Mouse (Mus musculus): ENCODE data around the gene Nr3c2.

The Nr3c2 gene

GRCm38 (mm10) chr8:77257085-77257451, 357.8 kb downstream of the Nr3c2 start:
- no peak for DNase-seq

GRCm38 (mm10) chr8:77261215-77261614, 362.0 kb downstream of the Nr3c2 start:
- no peak for DNase-seq

GRCm38 (mm10) chr8:77262216-77263009, 363.2 kb downstream of the Nr3c2 start:
- DNase-seq, result no peak

GRCm38 (mm10) chr8:77267941-77268405, 368.7 kb downstream of the Nr3c2 start:
- no peak for DNase-seq

- DNase-seq, result no peak
Measured at GRCm38 (mm10) chr8:77272136-77272535, 372.9 kb downstream of the Nr3c2 start.

- no peak for DNase-seq
Measured at GRCm38 (mm10) chr8:77275571-77275970, 376.3 kb downstream of the Nr3c2 start.

- no peak for DNase-seq
Measured at GRCm38 (mm10) chr8:77276827-77277226, 377.6 kb downstream of the Nr3c2 start.

GRCm38 (mm10) chr8:77278246-77278645, 379.0 kb downstream of the Nr3c2 start:
- DNase-seq, result no peak

- DNase-seq, result no peak
Measured at GRCm38 (mm10) chr8:77279977-77280376, 380.7 kb downstream of the Nr3c2 start.

- no peak for DNase-seq
Measured at GRCm38 (mm10) chr8:77282605-77283236, 383.5 kb downstream of the Nr3c2 start.

- DNase-seq, result no peak
Measured at GRCm38 (mm10) chr8:77284473-77284872, 385.2 kb downstream of the Nr3c2 start.

GRCm38 (mm10) chr8:77288065-77288464, 388.8 kb downstream of the Nr3c2 start:
- no peak for DNase-seq

GRCm38 (mm10) chr8:77288492-77288891, 389.2 kb downstream of the Nr3c2 start:
- DNase-seq, result no peak

- no peak for DNase-seq
Measured at GRCm38 (mm10) chr8:77292120-77292519, 392.9 kb downstream of the Nr3c2 start.

GRCm38 (mm10) chr8:77292649-77293048, 393.4 kb downstream of the Nr3c2 start:
- DNase-seq, result no peak

GRCm38 (mm10) chr8:77294599-77294998, 395.4 kb downstream of the Nr3c2 start:
- no peak for DNase-seq
